Mouse (Mus musculus) myocyte (in vitro differentiated cells): ENCODE measurements around the gene Cux1. TPM values are rescaled to one million over a fixed set of nuclear protein-coding genes. Genes with fewer than 3 reads are reported as not detected.

Experiments used
- H3K27me3 ChIP-seq: one replicate; pipeline ENCODE4 v1.6.1; 2011; ENCODE audit not compliant: control insufficient read depth, insufficient read depth, insufficient read length
- H3K36me3 ChIP-seq: one replicate; pipeline ENCODE4 v1.6.1; 2011; ENCODE audit not compliant: control insufficient read depth, insufficient read depth
- H3K4me2 ChIP-seq: one replicate; pipeline ENCODE4 v1.6.1; 2011; ENCODE audit warnings: low read depth, control low read depth
- H3K4me3 ChIP-seq: one replicate; pipeline ENCODE4 v1.5.1; 2011; ENCODE audit warnings: mild to moderate bottlenecking, control low read depth, moderate library complexity
- H3K79me2 ChIP-seq: one replicate; pipeline ENCODE4 v1.6.1; 2011; ENCODE audit not compliant: control insufficient read depth, insufficient read depth
- H3ac ChIP-seq: one replicate; pipeline ENCODE4 v1.6.1; 2011; ENCODE audit not compliant: control insufficient read depth, insufficient read length
- CEBPB ChIP-seq: IDR thresholded peaks from 2 replicates; pipeline ENCODE4 v1.6.1; 2011; ENCODE audit warnings: mild to moderate bottlenecking, moderate library complexity; ENCODE audit not compliant: poor library complexity, insufficient read depth, severe bottlenecking
- E2F4 ChIP-seq: IDR thresholded peaks from one replicate; pipeline ENCODE4 v1.6.1; 2011; ENCODE audit warnings: mild to moderate bottlenecking, control low read depth, moderate library complexity; ENCODE audit not compliant: insufficient read depth
- MAX ChIP-seq: IDR thresholded peaks from one replicate; pipeline ENCODE4 v1.6.1; 2011; ENCODE audit warnings: low read depth, mild to moderate bottlenecking, control low read depth
- MYOD1 ChIP-seq, 3 experiments: IDR thresholded peaks; one replicate each; pipeline ENCODE4 v1.6.1; 2011; ENCODE audit warnings: control low read depth in 2 of 3, low read depth in 2 of 3, mild to moderate bottlenecking in 2 of 3, moderate library complexity in 1 of 3; ENCODE audit not compliant: insufficient read length in 2 of 3, control insufficient read depth in 1 of 3
- MYOG ChIP-seq, 3 experiments: IDR thresholded peaks; one replicate each; pipeline ENCODE4 v1.6.1; 2011; ENCODE audit warnings: control low read depth in 2 of 3, low read depth in 2 of 3, mild to moderate bottlenecking in 2 of 3; ENCODE audit not compliant: insufficient read length in 2 of 3, control insufficient read depth in 1 of 3, insufficient read depth in 1 of 3
- POLR2A ChIP-seq: IDR thresholded peaks from one replicate; pipeline ENCODE4 v1.6.1; 2011; ENCODE audit warnings: low read depth, mild to moderate bottlenecking, control low read depth, moderate library complexity; ENCODE audit not compliant: insufficient read length
- POLR2AphosphoS2 ChIP-seq: IDR thresholded peaks from one replicate; pipeline ENCODE4 v1.6.1; 2011; ENCODE audit warnings: low read depth, control low read depth; ENCODE audit not compliant: insufficient read length
- REST ChIP-seq: IDR thresholded peaks from one replicate; pipeline ENCODE4 v1.6.1; 2011; ENCODE audit warnings: mild to moderate bottlenecking, control low read depth, moderate library complexity; ENCODE audit not compliant: insufficient read depth, insufficient read length
- SRF ChIP-seq: IDR thresholded peaks from one replicate; pipeline ENCODE4 v1.6.1; 2011; ENCODE audit warnings: low read depth; ENCODE audit not compliant: control insufficient read depth, insufficient read length
- TCF12 ChIP-seq: IDR thresholded peaks from one replicate; pipeline ENCODE4 v1.6.1; 2011; ENCODE audit warnings: mild to moderate bottlenecking, control low read depth; ENCODE audit not compliant: poor library complexity, insufficient read depth, severe bottlenecking
- TCF3 ChIP-seq: IDR thresholded peaks from one replicate; pipeline ENCODE4 v1.6.1; 2011; ENCODE audit warnings: low read depth, control low read depth; ENCODE audit not compliant: insufficient read length
- USF1 ChIP-seq: IDR thresholded peaks from one replicate; pipeline ENCODE4 v1.6.1; 2011; ENCODE audit warnings: low read depth, mild to moderate bottlenecking, control low read depth, moderate library complexity
- polyA plus RNA-seq: library from polyadenylated mRNA; unstranded; fragments of >200 nt; fragmentation: generic; extraction: Trizol; gene quantifications from one replicate; pipeline ENCODE4 v1.2.1, GENCODE M21; 2012; ENCODE audit warnings: missing spikeins

Gene Cux1
- polyA plus RNA-seq, 1 experiment: 50.7 TPM

DNA sequence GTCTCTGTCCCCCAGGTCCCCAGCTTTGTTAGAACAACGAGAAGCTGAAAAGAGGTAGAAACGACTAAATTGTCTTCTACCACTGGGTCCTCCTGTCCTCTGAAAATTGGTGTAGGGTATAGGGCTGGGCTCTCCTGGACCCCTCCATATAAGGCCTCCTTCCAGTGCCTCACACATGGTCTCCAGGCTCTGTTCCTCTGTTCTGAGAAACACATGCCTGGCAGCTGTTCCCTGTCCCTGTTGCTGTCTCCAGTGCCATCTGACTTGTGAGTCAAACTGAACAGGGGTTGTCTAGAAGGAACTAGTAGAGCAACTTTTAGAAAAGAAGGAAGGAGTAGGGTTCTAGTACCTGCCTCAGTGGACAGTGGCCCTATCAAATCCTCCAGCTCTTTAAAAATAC, 152.8 kb downstream of the Cux1 start:
- H3K4me2 ChIP-seq: no peak overlapping the region
- peaks cover 7% of the 10 kb centered on the region for H3K79me2 ChIP-seq
- TF ChIP-seq MYOD1 (IDR thresholded peaks at IDR 0.05; ENCODE audit: control insufficient read depth in 1 of 3, insufficient read length in 2 of 3, low read depth in 2 of 3): peak in 2 of 3 experiments; percentile 65 to 69
- no peak for TF ChIP-seq TCF3
- TF ChIP-seq MYOG (IDR thresholded peaks at IDR 0.05; ENCODE audit: control insufficient read depth in 1 of 3, insufficient read depth in 1 of 3, insufficient read length in 2 of 3, low read depth in 2 of 3): peak in 2 of 3 experiments; percentile 74 to 79
- peak; percentile 60 for TF ChIP-seq SRF
- no peaks in the 10 kb centered on the region for H3K36me3 ChIP-seq
- H3K27me3 ChIP-seq: no peaks in the 10 kb centered on the region
- no peak overlapping the region for H3ac ChIP-seq
- H3K4me3 ChIP-seq: no peak overlapping the region

DNA sequence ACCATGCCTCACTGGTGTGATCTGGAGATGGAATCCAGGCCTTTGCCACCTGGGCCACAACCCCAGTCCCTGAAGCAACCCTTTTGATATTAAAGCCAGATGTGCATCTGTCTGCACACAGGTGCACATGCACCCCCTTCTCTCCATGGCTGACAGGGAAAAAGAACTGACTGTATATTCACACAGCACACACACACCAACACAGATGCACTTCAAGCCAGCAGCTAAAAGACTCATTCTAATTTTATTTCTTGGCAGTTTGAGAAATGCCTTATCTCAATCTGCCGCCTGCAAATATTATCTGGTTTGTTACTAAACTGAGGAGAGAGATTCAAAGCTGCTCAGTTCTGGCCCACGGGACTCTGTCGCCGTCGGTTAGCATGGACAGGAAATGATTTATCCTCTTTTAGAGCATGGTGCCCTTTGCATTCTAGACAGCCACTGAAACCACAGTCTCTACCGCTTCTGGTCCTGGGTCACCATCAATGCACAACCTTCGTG, 156.6 kb downstream of the Cux1 start:
- no peak overlapping the region for H3K4me2 ChIP-seq
- no peak overlapping the region for H3K4me3 ChIP-seq
- H3ac ChIP-seq: no peak overlapping the region
- H3K79me2 ChIP-seq: peaks cover under 1% of the 10 kb centered on the region
- H3K36me3 ChIP-seq: peaks cover 6% of the 10 kb centered on the region
- H3K27me3 ChIP-seq: no peaks in the 10 kb centered on the region
- no peak for TF ChIP-seq MAX
- TF ChIP-seq E2F4: no peak
- TF ChIP-seq TCF3: no peak
- no peak for TF ChIP-seq MYOG (IDR thresholded peaks at IDR 0.05; ENCODE audit: control insufficient read depth in 1 of 3, insufficient read depth in 1 of 3, insufficient read length in 2 of 3, low read depth in 2 of 3)
- TF ChIP-seq CEBPB: no peak
- TF ChIP-seq POLR2AphosphoS2: no peak
- no peak for TF ChIP-seq POLR2A
- TF ChIP-seq MYOD1 (IDR thresholded peaks at IDR 0.05; ENCODE audit: control insufficient read depth in 1 of 3, insufficient read length in 2 of 3, low read depth in 2 of 3): no peak
- no peak for TF ChIP-seq TCF12
- TF ChIP-seq SRF: no peak
- TF ChIP-seq USF1: no peak

DNA sequence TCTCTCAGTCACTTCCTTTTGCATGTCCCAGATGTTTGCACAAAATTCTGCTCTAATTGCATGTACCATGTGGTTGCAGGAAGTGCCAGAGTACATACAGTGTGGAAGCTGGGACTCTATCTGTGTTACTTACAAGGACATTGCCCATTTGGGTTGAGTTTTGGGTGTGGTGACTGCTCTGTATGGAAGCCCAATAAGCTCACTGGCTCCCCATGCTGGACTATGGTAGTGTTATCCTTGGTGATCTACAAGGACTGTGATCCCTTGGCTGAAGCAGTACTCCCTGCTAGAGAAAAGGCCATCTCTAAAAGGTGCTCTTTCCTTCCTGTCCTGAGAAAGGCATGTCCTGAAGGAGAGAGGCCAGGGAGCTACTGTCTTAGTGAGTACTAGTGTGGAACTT, 160.9 kb downstream of the Cux1 start:
- peaks cover 6% of the 10 kb centered on the region for H3K36me3 ChIP-seq
- TF ChIP-seq MYOG (IDR thresholded peaks at IDR 0.05; ENCODE audit: control insufficient read depth in 1 of 3, insufficient read depth in 1 of 3, insufficient read length in 2 of 3, low read depth in 2 of 3) (no peak), POLR2AphosphoS2 (no peak), POLR2A (no peak), TCF3 (no peak), E2F4 (no peak), REST (no peak), USF1 (no peak), CEBPB (no peak), MYOD1 (IDR thresholded peaks at IDR 0.05; ENCODE audit: control insufficient read depth in 1 of 3, insufficient read length in 2 of 3, low read depth in 2 of 3) (no peak), MAX (no peak)

DNA sequence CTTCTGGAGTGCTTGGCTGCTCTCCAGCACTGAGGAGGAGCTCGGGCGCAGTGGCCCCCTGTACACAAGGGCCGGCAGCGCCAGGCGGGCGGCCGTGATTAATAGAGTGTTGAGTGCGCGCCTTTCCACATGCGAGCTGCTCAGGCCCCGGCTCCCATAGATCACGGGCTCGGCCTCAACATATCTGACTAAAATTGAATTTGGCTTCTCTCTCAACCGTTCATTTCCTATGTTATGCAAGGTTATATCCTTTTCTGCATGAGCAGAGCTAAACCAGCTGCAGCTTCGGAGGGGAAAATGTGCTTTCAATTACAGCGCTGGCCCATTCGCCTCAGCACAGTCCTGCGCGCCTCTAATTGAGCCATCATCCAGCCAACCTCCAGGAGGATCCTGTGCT, 163.7 kb downstream of the Cux1 start:
- Histone ChIP-seq H3K27me3 (no peaks in the 10 kb centered on the region), H3K79me2 (peaks cover 3% of the 10 kb centered on the region), H3K4me3 (no peak overlapping the region), H3K36me3 (peaks cover 6% of the 10 kb centered on the region), H3K4me2 (no peak overlapping the region), H3ac (no peak overlapping the region)
- TF ChIP-seq USF1 (no peak), POLR2A (no peak)

More for the DNA sequence above, 160.9 kb downstream of the Cux1 start:
- Histone ChIP-seq H3K4me3 (no peak overlapping the region), H3K4me2 (no peak overlapping the region), H3K27me3 (no peaks in the 10 kb centered on the region), H3K79me2 (no peaks in the 10 kb centered on the region), H3ac (no peak overlapping the region)

DNA sequence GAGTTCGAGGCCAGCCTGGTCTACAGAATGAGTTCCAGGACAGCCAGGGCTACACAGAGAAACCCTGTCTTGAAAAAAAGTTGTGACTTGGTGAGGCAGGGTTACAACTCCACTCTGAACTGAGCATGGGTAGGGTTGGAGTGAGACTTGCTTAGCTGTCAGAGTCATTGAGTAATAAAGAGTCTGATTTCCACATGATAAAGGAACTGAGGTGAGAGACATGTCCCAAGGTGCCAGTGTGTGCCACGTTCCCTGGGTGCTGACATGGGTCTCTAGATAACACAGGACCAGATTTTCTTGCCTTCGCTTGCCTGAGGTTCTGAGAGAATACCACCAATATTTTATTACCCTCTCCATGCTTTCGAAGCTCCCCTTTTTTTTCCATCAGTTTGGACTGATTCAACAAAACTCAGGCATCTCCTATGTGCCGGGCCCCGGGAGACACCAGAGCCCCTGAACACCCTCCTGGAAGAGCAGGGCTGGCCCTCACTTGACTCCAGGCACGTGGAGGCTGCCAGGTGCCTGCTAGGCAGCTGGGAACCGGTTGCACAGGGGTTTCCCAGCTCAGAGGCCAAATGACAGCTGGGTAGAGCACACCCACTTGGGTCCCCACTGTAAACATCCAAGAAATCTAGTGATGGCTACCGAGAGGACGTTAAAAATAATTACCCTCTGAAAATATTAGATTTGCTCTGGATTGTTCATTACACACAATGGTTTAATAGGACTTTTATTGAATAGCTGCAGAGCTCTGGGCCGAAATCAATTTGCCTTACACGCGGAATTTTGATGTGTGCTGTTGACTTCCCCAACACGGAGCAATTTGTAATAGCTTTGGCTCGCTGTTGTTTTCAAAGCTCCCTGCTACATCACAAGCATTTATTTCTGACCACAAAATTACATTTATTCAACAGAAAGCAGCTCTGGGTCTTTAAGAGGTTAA, 164.4 kb downstream of the Cux1 start:
- H3K36me3 ChIP-seq: peaks cover 6% of the 10 kb centered on the region
- H3K27me3 ChIP-seq: no peaks in the 10 kb centered on the region
- H3K4me2 ChIP-seq: no peak overlapping the region
- no peak overlapping the region for H3K4me3 ChIP-seq
- no peak for TF ChIP-seq E2F4
- TF ChIP-seq MYOD1 (IDR thresholded peaks at IDR 0.05; ENCODE audit: control insufficient read depth in 1 of 3, insufficient read length in 2 of 3, low read depth in 2 of 3): peak in 1 of 3 experiments; percentile 64
- TF ChIP-seq CEBPB: no peak
- TF ChIP-seq MYOG (IDR thresholded peaks at IDR 0.05; ENCODE audit: control insufficient read depth in 1 of 3, insufficient read depth in 1 of 3, insufficient read length in 2 of 3, low read depth in 2 of 3): peak in 2 of 3 experiments; percentile 18 to 87
- no peak for TF ChIP-seq MAX
- TF ChIP-seq TCF12: peak; percentile 22
- no peak overlapping the region for H3ac ChIP-seq
- peaks cover 3% of the 10 kb centered on the region for H3K79me2 ChIP-seq
